Mouse (Mus musculus): ENCODE data around the gene Dnah5. TPM values are rescaled to one million over a fixed set of nuclear protein-coding genes. Genes with fewer than 3 reads are reported as not detected.
"Not testable (repeated sequence)": the region's sequence is repeated elsewhere in the genome, so short reads cannot be mapped to it uniquely, and the experiment has no call there.

Dnah5 gene
- polyA plus RNA-seq, 1 experiment from 2014 or later: 0.29 TPM

DNA sequence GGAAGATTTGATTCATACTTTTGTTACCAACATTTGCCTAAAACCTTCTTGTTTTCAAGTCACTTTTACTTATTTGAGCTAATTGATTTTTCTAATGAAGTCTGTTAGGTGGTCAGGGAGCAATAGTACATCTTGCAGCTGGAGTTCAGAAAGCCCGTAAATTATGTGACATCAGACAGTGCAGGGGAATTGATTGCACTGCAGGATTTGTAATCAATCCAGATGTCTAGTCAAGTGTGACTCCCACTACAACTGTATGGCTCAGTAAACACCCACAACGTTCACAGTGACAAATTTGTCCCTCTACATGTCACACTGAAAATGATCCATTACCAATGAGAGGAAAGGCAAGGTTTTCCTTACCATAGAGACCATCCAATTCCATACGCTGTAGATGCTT is 177.4 kb downstream of the Dnah5 start:
- no peaks in the 10 kb centered on the region for H3K9me3 ChIP-seq (ENCODE audit: control insufficient read depth, low read length)
- H3K36me3 ChIP-seq (ENCODE audit: control insufficient read depth, insufficient read depth, low read length): no peaks in the 10 kb centered on the region
- H3K9ac ChIP-seq (replicated peaks; ENCODE audit: low read length): no peak overlapping the region
- 78% methylated on average over 3 of the region's 3 CpGs for WGBS
- H3K27ac ChIP-seq (replicated peaks; ENCODE audit: low read depth, low read length): no peak overlapping the region
- no peak overlapping the region for H3K4me2 ChIP-seq (ENCODE audit: low read length)
- ATAC-seq (ENCODE audit: low FRiP score, low TSS enrichment): no peak
- H3K4me3 ChIP-seq (replicated peaks; ENCODE audit: low read depth, low read length): no peak overlapping the region
- no peaks in the 10 kb centered on the region for H3K4me1 ChIP-seq (ENCODE audit: control insufficient read depth, insufficient read depth, low read length)
- no peaks in the 10 kb centered on the region for H3K27me3 ChIP-seq (ENCODE audit: control insufficient read depth, insufficient read depth, low read length)
- DNase-seq: no peak

GRCm38 (mm10) chr15:28393723-28394122 is 190.2 kb downstream of the Dnah5 start:
- H3K27ac ChIP-seq (replicated peaks; ENCODE audit: low read depth, low read length); DNase-seq; H3K4me3 ChIP-seq (replicated peaks; ENCODE audit: low read depth, low read length); H3K4me2 ChIP-seq (ENCODE audit: low read length); H3K4me1 ChIP-seq (ENCODE audit: control insufficient read depth, insufficient read depth, low read length); H3K9me3 ChIP-seq (ENCODE audit: control insufficient read depth, low read length); H3K36me3 ChIP-seq (ENCODE audit: control insufficient read depth, insufficient read depth, low read length); H3K9ac ChIP-seq (replicated peaks; ENCODE audit: low read length); H3K27me3 ChIP-seq (ENCODE audit: control insufficient read depth, insufficient read depth, low read length); ATAC-seq (ENCODE audit: low FRiP score, low TSS enrichment): not testable (repeated sequence)

DNA sequence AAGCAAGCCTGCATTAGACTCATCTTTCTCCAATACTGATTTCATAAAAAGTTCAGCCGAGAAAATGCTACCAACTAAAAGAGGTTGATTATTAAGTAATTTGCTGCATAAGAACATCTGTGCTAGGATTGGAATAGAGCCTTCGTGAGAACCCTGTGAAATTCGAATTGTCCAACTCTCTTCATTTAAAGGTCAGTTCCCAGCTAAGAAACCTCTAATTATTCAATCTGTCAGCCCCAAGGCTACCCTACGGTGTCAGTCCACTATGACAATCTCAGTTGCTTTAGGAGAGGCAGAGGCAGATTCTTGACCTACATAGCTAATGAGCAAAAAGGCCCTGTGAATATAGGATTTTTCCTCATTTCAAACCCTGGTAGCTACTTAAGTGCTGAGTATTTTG is 191.9 kb downstream of the Dnah5 start:
- H3K4me2 ChIP-seq (ENCODE audit: low read length): no peak overlapping the region
- H3K9ac ChIP-seq (replicated peaks; ENCODE audit: low read length): no peak overlapping the region
- WGBS: 85% methylated on average over 4 of the region's 4 CpGs
- DNase-seq (no peak), ATAC-seq (ENCODE audit: low FRiP score, low TSS enrichment) (no peak)
- H3K27ac ChIP-seq (replicated peaks; ENCODE audit: low read depth, low read length): no peak overlapping the region
- H3K36me3 ChIP-seq (ENCODE audit: control insufficient read depth, insufficient read depth, low read length): no peaks in the 10 kb centered on the region
- no peaks in the 10 kb centered on the region for H3K9me3 ChIP-seq (ENCODE audit: control insufficient read depth, low read length)
- no peaks in the 10 kb centered on the region for H3K27me3 ChIP-seq (ENCODE audit: control insufficient read depth, insufficient read depth, low read length)
- no peaks in the 10 kb centered on the region for H3K4me1 ChIP-seq (ENCODE audit: control insufficient read depth, insufficient read depth, low read length)
- no peak overlapping the region for H3K4me3 ChIP-seq (replicated peaks; ENCODE audit: low read depth, low read length)

GRCm38 (mm10) chr15:28398472-28398871 is 194.9 kb downstream of the Dnah5 start:
- 43% methylated on average over 1 of the region's 1 CpGs for WGBS
- DNase-seq (no peak), ATAC-seq (ENCODE audit: low FRiP score, low TSS enrichment) (no peak)
- Histone ChIP-seq H3K36me3 (ENCODE audit: control insufficient read depth, insufficient read depth, low read length) (no peaks in the 10 kb centered on the region), H3K9me3 (ENCODE audit: control insufficient read depth, low read length) (no peaks in the 10 kb centered on the region), H3K4me3 (replicated peaks; ENCODE audit: low read depth, low read length) (no peak overlapping the region), H3K4me1 (ENCODE audit: control insufficient read depth, insufficient read depth, low read length) (no peaks in the 10 kb centered on the region), H3K9ac (replicated peaks; ENCODE audit: low read length) (no peak overlapping the region), H3K27me3 (ENCODE audit: control insufficient read depth, insufficient read depth, low read length) (no peaks in the 10 kb centered on the region), H3K4me2 (ENCODE audit: low read length) (no peak overlapping the region), H3K27ac (replicated peaks; ENCODE audit: low read depth, low read length) (no peak overlapping the region)

DNA sequence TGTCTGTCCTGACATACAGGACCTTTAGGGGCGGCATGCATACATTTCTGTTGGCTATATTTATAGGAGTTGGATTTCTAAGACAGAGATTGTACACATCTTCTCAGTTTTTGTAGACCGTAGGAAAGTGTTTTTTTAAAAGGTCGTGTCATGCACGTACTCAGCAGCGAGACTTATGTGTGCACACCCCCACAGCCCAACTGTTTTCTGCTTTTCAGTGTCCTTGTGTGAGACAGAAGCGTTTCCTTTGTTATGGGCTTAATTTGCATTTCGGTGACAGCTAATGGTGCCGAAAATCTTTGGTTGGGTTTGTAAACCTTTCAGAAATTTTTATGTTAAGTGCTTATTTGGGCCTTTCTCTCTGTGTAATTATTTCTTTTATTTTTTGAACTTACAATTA is 195.7 kb downstream of the Dnah5 start:
- H3K4me2 ChIP-seq (ENCODE audit: low read length): no peak overlapping the region
- no peak overlapping the region for H3K27ac ChIP-seq (replicated peaks; ENCODE audit: low read depth, low read length)
- no peaks in the 10 kb centered on the region for H3K4me1 ChIP-seq (ENCODE audit: control insufficient read depth, insufficient read depth, low read length)
- H3K9ac ChIP-seq (replicated peaks; ENCODE audit: low read length): no peak overlapping the region
- H3K36me3 ChIP-seq (ENCODE audit: control insufficient read depth, insufficient read depth, low read length): no peaks in the 10 kb centered on the region
- no peak overlapping the region for H3K4me3 ChIP-seq (replicated peaks; ENCODE audit: low read depth, low read length)
- ATAC-seq (ENCODE audit: low FRiP score, low TSS enrichment) (no peak), DNase-seq (peak; percentile 13)
- H3K9me3 ChIP-seq (ENCODE audit: control insufficient read depth, low read length): no peaks in the 10 kb centered on the region
- WGBS: 47% methylated on average over 8 of the region's 8 CpGs
- no peaks in the 10 kb centered on the region for H3K27me3 ChIP-seq (ENCODE audit: control insufficient read depth, insufficient read depth, low read length)

DNA sequence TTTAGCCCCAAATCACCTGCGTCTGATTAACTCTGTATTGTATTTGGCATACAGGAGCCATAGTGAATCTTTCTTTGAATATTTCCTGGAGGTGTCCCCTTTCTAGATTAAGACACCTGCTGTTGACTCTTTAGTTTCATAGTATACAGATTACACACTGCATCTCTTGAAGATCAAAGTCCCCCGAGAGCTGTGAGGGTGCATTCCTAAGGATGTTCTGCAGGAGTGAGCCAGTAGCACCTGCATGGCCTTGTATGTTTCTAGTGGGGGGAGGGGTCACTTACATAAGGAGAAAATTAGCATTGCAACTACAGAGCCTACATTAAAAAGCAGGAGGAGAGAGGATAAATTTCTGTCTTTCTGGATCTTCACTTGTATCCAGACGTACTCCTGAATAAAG is 201.1 kb downstream of the Dnah5 start:
- DNase-seq: no peak
- H3K27me3 ChIP-seq (ENCODE audit: control insufficient read depth, insufficient read depth, low read length): no peaks in the 10 kb centered on the region
- WGBS: 79% methylated on average over 3 of the region's 3 CpGs
- H3K4me3 ChIP-seq (replicated peaks; ENCODE audit: low read depth, low read length): no peak overlapping the region
- no peak for ATAC-seq (ENCODE audit: low FRiP score, low TSS enrichment)
- H3K9me3 ChIP-seq (ENCODE audit: control insufficient read depth, low read length): no peaks in the 10 kb centered on the region
- H3K4me1 ChIP-seq (ENCODE audit: control insufficient read depth, insufficient read depth, low read length): no peaks in the 10 kb centered on the region
- no peak overlapping the region for H3K4me2 ChIP-seq (ENCODE audit: low read length)
- no peak overlapping the region for H3K27ac ChIP-seq (replicated peaks; ENCODE audit: low read depth, low read length)
- no peaks in the 10 kb centered on the region for H3K36me3 ChIP-seq (ENCODE audit: control insufficient read depth, insufficient read depth, low read length)
- no peak overlapping the region for H3K9ac ChIP-seq (replicated peaks; ENCODE audit: low read length)

- 75% methylated on average over 2 of the region's 2 CpGs for WGBS
- no peak overlapping the region for H3K4me2 ChIP-seq (ENCODE audit: low read length)
- no peaks in the 10 kb centered on the region for H3K9me3 ChIP-seq (ENCODE audit: control insufficient read depth, low read length)
- H3K9ac ChIP-seq (replicated peaks; ENCODE audit: low read length): no peak overlapping the region
- no peaks in the 10 kb centered on the region for H3K36me3 ChIP-seq (ENCODE audit: control insufficient read depth, insufficient read depth, low read length)
- H3K4me1 ChIP-seq (ENCODE audit: control insufficient read depth, insufficient read depth, low read length): no peaks in the 10 kb centered on the region
- DNase-seq (no peak), ATAC-seq (ENCODE audit: low FRiP score, low TSS enrichment) (no peak)
- H3K27ac ChIP-seq (replicated peaks; ENCODE audit: low read depth, low read length): no peak overlapping the region
- H3K4me3 ChIP-seq (replicated peaks; ENCODE audit: low read depth, low read length): no peak overlapping the region
- no peaks in the 10 kb centered on the region for H3K27me3 ChIP-seq (ENCODE audit: control insufficient read depth, insufficient read depth, low read length)
Observed at GRCm38 (mm10) chr15:28405136-28405535, 201.6 kb downstream of the Dnah5 start.

DNA sequence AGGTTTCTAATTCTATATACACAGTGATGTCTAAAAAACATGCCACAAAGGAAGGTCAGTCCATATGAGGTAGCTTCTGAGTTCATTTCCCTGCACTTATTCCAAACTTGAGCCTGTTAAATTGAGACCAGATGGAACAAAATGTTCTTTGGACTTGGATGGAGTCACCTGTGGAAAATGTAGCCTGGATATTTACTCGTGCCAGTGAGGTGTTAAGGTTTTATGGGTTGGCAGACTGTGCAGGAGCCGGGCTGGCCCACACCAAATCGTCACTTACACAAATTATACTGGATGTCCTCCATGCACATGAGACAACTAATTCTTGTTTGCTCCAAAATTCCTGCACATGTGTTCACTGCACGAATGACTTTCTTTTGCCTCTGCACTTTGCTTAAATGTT is 236.2 kb downstream of the Dnah5 start:
- 89% methylated on average over 4 of the region's 4 CpGs for WGBS
- ATAC-seq (ENCODE audit: low FRiP score, low TSS enrichment): no peak

GRCm38 (mm10) chr15:28444494-28444893 is 240.9 kb downstream of the Dnah5 start:
- ATAC-seq (ENCODE audit: low FRiP score, low TSS enrichment): no peak

More for the DNA sequence above, 236.2 kb downstream of the Dnah5 start:
- Histone ChIP-seq H3K27me3 (ENCODE audit: control insufficient read depth, insufficient read depth, low read length) (no peaks in the 10 kb centered on the region), H3K4me1 (ENCODE audit: control insufficient read depth, insufficient read depth, low read length) (no peaks in the 10 kb centered on the region), H3K9ac (replicated peaks; ENCODE audit: low read length) (no peak overlapping the region), H3K4me2 (ENCODE audit: low read length) (no peak overlapping the region), H3K9me3 (ENCODE audit: control insufficient read depth, low read length) (no peaks in the 10 kb centered on the region), H3K4me3 (replicated peaks; ENCODE audit: low read depth, low read length) (no peak overlapping the region), H3K27ac (replicated peaks; ENCODE audit: low read depth, low read length) (no peak overlapping the region), H3K36me3 (ENCODE audit: control insufficient read depth, insufficient read depth, low read length) (no peaks in the 10 kb centered on the region)
- no peak for DNase-seq

More at GRCm38 (mm10) chr15:28444494-28444893, 240.9 kb downstream of the Dnah5 start:
- no peaks in the 10 kb centered on the region for H3K4me1 ChIP-seq (ENCODE audit: control insufficient read depth, insufficient read depth, low read length)
- no peak overlapping the region for H3K4me2 ChIP-seq (ENCODE audit: low read length)
- 94% methylated on average over 4 of the region's 4 CpGs for WGBS
- no peaks in the 10 kb centered on the region for H3K9me3 ChIP-seq (ENCODE audit: control insufficient read depth, low read length)
- no peak overlapping the region for H3K27ac ChIP-seq (replicated peaks; ENCODE audit: low read depth, low read length)
- no peak overlapping the region for H3K4me3 ChIP-seq (replicated peaks; ENCODE audit: low read depth, low read length)
- H3K36me3 ChIP-seq (ENCODE audit: control insufficient read depth, insufficient read depth, low read length): no peaks in the 10 kb centered on the region
- no peak overlapping the region for H3K9ac ChIP-seq (replicated peaks; ENCODE audit: low read length)
- no peak for DNase-seq
- no peaks in the 10 kb centered on the region for H3K27me3 ChIP-seq (ENCODE audit: control insufficient read depth, insufficient read depth, low read length)

Data from midbrain, embryonic 14.5 days (tissue).